ENCODE assay signal across 24 mouse cellular contexts in genomic region chr10:21376682-21377473, GRCm38 (mm10). TPM values are rescaled to one million over a fixed set of nuclear protein-coding genes. Genes with fewer than 3 reads are reported as not detected.
A peak's percentile ranks its signal among the peaks of the same experiment; 100 is the strongest.
DNase-seq lines count a peak whose midpoint lies in the region; ATAC-seq and TF ChIP-seq lines count a peak whose summit lies in the region.
"Had no signal": no experiment of that assay in that cellular context is flagged by ENCODE, and none has a peak within 500 bp of the region (broad histone marks: within the 10 kb centered on the region; RNA-seq: fewer than 3 reads in every experiment).

Aldh8a1 (plus strand) TSS chr10:21377291.

- no peak for TF ChIP-seq EP300 in liver, embryonic 14.5 days (IDR thresholded peaks at IDR 0.05; ENCODE audit: low read depth)

- no peak for TF ChIP-seq CTCF in liver, embryonic 14.5 days (IDR thresholded peaks at IDR 0.05; ENCODE audit: low read depth)

- peak; percentile 73 for DNase-seq in kidney, adult 11 months
- no peak for DNase-seq in kidney, postnatal 4 days
- no peak for DNase-seq in liver, embryonic 14.5 days (ENCODE audit: low read depth in 3 of 3, low spot score in 3 of 3)
- no peak for DNase-seq in liver, embryonic 11.5 days (ENCODE audit: low spot score)
- DNase-seq in layer of hippocampus, postnatal 25 days (ENCODE audit: extremely low spot score in 1 of 2, low spot score in 1 of 2) = no peak
- DNase-seq in neural tube, embryonic 10.5 days (ENCODE audit: extremely low spot score, low spot score) = no peak
- DNase-seq: cerebellum, adult 11-12 months; cerebellum, postnatal 36 days; heart, adult 11 months; heart, postnatal 36 days; lung, adult 2 months; lung, postnatal 36 days; thymus, postnatal 25 days had no signal

- H3K4me1 ChIP-seq in liver, embryonic 14.5 days (replicated peaks; ENCODE audit: control insufficient read depth in 2 of 2, insufficient read depth in 2 of 2, low read length in 1 of 2) = peaks cover 0 to 7% of the 10 kb centered on the region in 2 experiments; a peak in 3 of 4 replicates
- no peaks in the 10 kb centered on the region for H3K4me1 ChIP-seq in liver, embryonic 11.5 days (replicated peaks; ENCODE audit: control insufficient read depth, insufficient read depth, low read length)
- H3K4me1 ChIP-seq: forebrain, embryonic 12.5 days; heart, embryonic 13.5 days; hindbrain, embryonic 15.5 days; intestine, embryonic 15.5 days; midbrain, embryonic 12.5 days had no signal

- peak within 1 kb of the TSS; percentile 16 for H3K4me2 ChIP-seq in liver, embryonic 14.5 days (ENCODE audit: low read depth)
- H3K4me2 ChIP-seq in liver, embryonic 11.5 days = no peak within 1 kb of the TSS
- H3K4me2 ChIP-seq: forebrain, embryonic 12.5 days; heart, embryonic 13.5 days; hindbrain, embryonic 15.5 days; intestine, embryonic 15.5 days; midbrain, embryonic 12.5 days had no signal

- H3K27me3 ChIP-seq in liver, embryonic 14.5 days (ENCODE audit: control insufficient read depth, insufficient read depth, low read length) = no peaks in the 10 kb centered on the region
- H3K27me3 ChIP-seq in liver, embryonic 11.5 days (replicated peaks; ENCODE audit: control insufficient read depth, insufficient read depth, low read length) = no peaks in the 10 kb centered on the region
- H3K27me3 ChIP-seq: forebrain, embryonic 12.5 days; hindbrain, embryonic 15.5 days; intestine, embryonic 15.5 days; midbrain, embryonic 12.5 days had no signal

- no peaks in the 10 kb centered on the region for H3K9me3 ChIP-seq in liver, embryonic 14.5 days (ENCODE audit: control insufficient read depth, low read length)
- no peaks in the 10 kb centered on the region for H3K9me3 ChIP-seq in liver, embryonic 11.5 days (ENCODE audit: control insufficient read depth, low read length)
- H3K9me3 ChIP-seq: forebrain, embryonic 12.5 days; heart, embryonic 13.5 days; hindbrain, embryonic 15.5 days; intestine, embryonic 15.5 days; limb, embryonic 10.5 days; midbrain, embryonic 12.5 days had no signal

- no peak within 1 kb of the TSS for H3K27ac ChIP-seq in liver, embryonic 14.5 days
- H3K27ac ChIP-seq in liver, embryonic 11.5 days (ENCODE audit: low read depth, low read length) = no peak within 1 kb of the TSS
- H3K27ac ChIP-seq: forebrain, embryonic 12.5 days; heart, embryonic 13.5 days; hindbrain, embryonic 15.5 days; intestine, embryonic 15.5 days; left cerebral cortex, adult 2 months; limb, embryonic 10.5 days; midbrain, embryonic 12.5 days had no signal

- 77% methylated on average over 13 of the region's 13 CpGs for WGBS in liver, embryonic 14.5 days (ENCODE audit: insufficient replicate concordance)
- WGBS in liver, embryonic 11.5 days = 82% methylated on average over 13 of the region's 13 CpGs

- H3K4me3 ChIP-seq in liver, embryonic 14.5 days (ENCODE audit: insufficient read depth in 1 of 2, low read depth in 2 of 2, low read length in 2 of 2) = peak within 1 kb of the TSS in 1 of 2 experiments; percentile 16; a peak in 1 of 4 replicates
- H3K4me3 ChIP-seq in liver, embryonic 11.5 days (ENCODE audit: low read depth, low read length) = no peak within 1 kb of the TSS
- H3K4me3 ChIP-seq: forebrain, embryonic 12.5 days; heart, embryonic 13.5 days; hindbrain, embryonic 15.5 days; intestine, embryonic 15.5 days; left cerebral cortex, adult 2 months; limb, embryonic 10.5 days; midbrain, embryonic 12.5 days had no signal

- no peaks in the 10 kb centered on the region for H3K36me3 ChIP-seq in liver, embryonic 14.5 days (replicated peaks; ENCODE audit: control insufficient read depth, insufficient read depth, low read depth)
- H3K36me3 ChIP-seq in liver, embryonic 11.5 days (ENCODE audit: control insufficient read depth, insufficient read depth, low read length) = no peaks in the 10 kb centered on the region
- H3K36me3 ChIP-seq: forebrain, embryonic 12.5 days; heart, embryonic 13.5 days; hindbrain, embryonic 15.5 days; intestine, embryonic 15.5 days; limb, embryonic 10.5 days; midbrain, embryonic 12.5 days had no signal

- H3K9ac ChIP-seq in liver, embryonic 14.5 days (replicated peaks) = peak within 1 kb of the TSS; percentile 18; the same call in 1 of the 2 replicates
- no peak within 1 kb of the TSS for H3K9ac ChIP-seq in liver, embryonic 11.5 days (ENCODE audit: low read depth, low read length)
- H3K9ac ChIP-seq: forebrain, embryonic 12.5 days; heart, embryonic 13.5 days; hindbrain, embryonic 15.5 days; intestine, embryonic 15.5 days; midbrain, embryonic 12.5 days had no signal

- ATAC-seq in liver, embryonic 14.5 days (ENCODE audit: insufficient read depth) = no peak
- ATAC-seq in liver, embryonic 11.5 days (replicated peaks; ENCODE audit: low FRiP score) = no peak
- ATAC-seq in hematopoietic stem cell, adult 5-6 weeks (replicated peaks in 1 of 2; ENCODE audit: insufficient read depth in 1 of 2, low FRiP score in 2 of 2, low TSS enrichment in 1 of 2, low read depth in 1 of 2, poor library complexity in 2 of 2, severe bottlenecking in 2 of 2) = peak; percentile 17 to 36; a peak in 1 of 4 replicates
- ATAC-seq in megakaryocyte, adult 5-6 weeks (ENCODE audit: poor library complexity, severe bottlenecking) = peak; percentile 71
- ATAC-seq: intestine, embryonic 15.5 days had no signal

RNA-seq across cellular contexts. Expression of gene Aldh8a1, which starts in this region (rescaled TPM):
- 7.8 and 11.6 TPM in 2 replicates for polyA plus RNA-seq in liver, embryonic 14.5 days (2012; rRNA removed)
- 21.5 and 23.2 TPM in 2 replicates for polyA plus RNA-seq in liver, embryonic 14.5 days (2014; fragmentation: Nextera tagmentation; extraction: Ambion mirVana)
- polyA plus RNA-seq in liver, embryonic 11.5 days (2014; fragmentation: Nextera tagmentation; extraction: Ambion mirVana) = 3.6 and 4.2 TPM in 2 replicates
- not detected in 2 replicates for total RNA-seq in hematopoietic stem cell, adult 5-6 weeks (2017)
- 0.09 TPM in 1 of 2 replicates, not detected in the other for total RNA-seq in megakaryocyte, adult 5-6 weeks (2015)
- 0.11 TPM in 1 of 2 replicates, not detected in the other for total RNA-seq in megakaryocyte, adult 5-6 weeks (2017)
- under 1 TPM; 0.20 to 0.23 TPM for total RNA-seq in layer of hippocampus, postnatal 25 days (2021)
- total RNA-seq: heart, postnatal 36 days had no signal
- polyA plus RNA-seq: C2C12; forebrain, embryonic 12.5 days; heart, embryonic 13.5 days; hindbrain, embryonic 15.5 days; small intestine, adult 2 months had no signal

Comparison
In these comparisons a context has a peak if more than half of its experiments do, and no peak if none do; other contexts are left out.
1. Peak in ATAC-seq in hematopoietic stem cell, adult 5-6 weeks; RNA of the gene not detected or under 1 TPM.
2. Peak in ATAC-seq in megakaryocyte, adult 5-6 weeks; RNA of the gene not detected or under 1 TPM.